Mouse (Mus musculus): ENCODE measurements at regions not wholly inside any gene's neighbourhood (a gene's known extent, or its start where the extent isn't known, plus 50 kb on each side); places are given as distances from the start of the nearest gene placed in this dataset.
A peak's percentile ranks its signal among the peaks of the same experiment; 100 is the strongest.

DNA sequence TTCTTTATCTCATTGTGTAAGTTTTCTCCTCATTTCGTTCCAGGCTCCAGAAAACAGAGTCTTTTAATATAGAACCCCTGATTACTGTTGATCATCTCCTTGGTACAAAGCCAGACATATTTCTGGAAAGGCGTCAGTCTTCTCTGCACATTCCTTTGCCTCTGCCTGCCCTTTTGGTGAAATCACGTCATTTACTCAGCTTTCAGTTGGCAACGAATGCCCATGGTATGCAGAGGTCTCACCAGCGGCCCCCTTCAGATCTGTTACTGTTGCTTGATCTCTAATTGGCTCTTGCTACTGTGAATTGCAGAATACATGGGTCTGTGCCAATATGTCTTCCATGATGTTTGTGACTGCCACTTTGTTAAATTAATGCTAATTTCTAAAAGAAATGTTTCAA, 412.0 kb upstream of the Pitx2 start:
- Histone ChIP-seq H3K36me3 (no peaks in the 10 kb centered on the region), H3K27ac (no peak overlapping the region), H3K4me2 (replicated peaks) (no peak overlapping the region), H3K9ac (no peak overlapping the region), H3K4me1 (no peaks in the 10 kb centered on the region), H3K4me3 (no peak overlapping the region), H3K9me3 (no peaks in the 10 kb centered on the region), H3K27me3 (replicated peaks) (no peaks in the 10 kb centered on the region)
- 84% methylated on average over 5 of the region's 5 CpGs for WGBS
- ATAC-seq (ENCODE audit: low FRiP score, low read depth), result no peak

- no peak overlapping the region for H3K4me3 ChIP-seq
- H3K4me1 ChIP-seq, result no peaks in the 10 kb centered on the region
- H3K36me3 ChIP-seq, result no peaks in the 10 kb centered on the region
- no peak for ATAC-seq (ENCODE audit: low FRiP score, low read depth)
- H3K27ac ChIP-seq, result no peak overlapping the region
- H3K27me3 ChIP-seq (replicated peaks), result no peaks in the 10 kb centered on the region
- 89% methylated on average over 2 of the region's 2 CpGs for WGBS
- no peak overlapping the region for H3K4me2 ChIP-seq (replicated peaks)
- H3K9me3 ChIP-seq, result no peaks in the 10 kb centered on the region
- no peak overlapping the region for H3K9ac ChIP-seq
These were observed 403.7 kb upstream of the Pitx2 start for GRCm38 (mm10) chr3:128795931-128796330.

- Histone ChIP-seq H3K36me3 (no peaks in the 10 kb centered on the region), H3K27me3 (replicated peaks) (no peaks in the 10 kb centered on the region), H3K9ac (no peak overlapping the region), H3K4me1 (no peaks in the 10 kb centered on the region), H3K4me2 (replicated peaks) (no peak overlapping the region), H3K9me3 (no peaks in the 10 kb centered on the region), H3K4me3 (no peak overlapping the region), H3K27ac (no peak overlapping the region)
- 64% methylated on average over 1 of the region's 1 CpGs for WGBS
- ATAC-seq (ENCODE audit: low FRiP score, low read depth), result no peak
These were observed 401.8 kb upstream of the Pitx2 start for GRCm38 (mm10) chr3:128797829-128798228.

DNA sequence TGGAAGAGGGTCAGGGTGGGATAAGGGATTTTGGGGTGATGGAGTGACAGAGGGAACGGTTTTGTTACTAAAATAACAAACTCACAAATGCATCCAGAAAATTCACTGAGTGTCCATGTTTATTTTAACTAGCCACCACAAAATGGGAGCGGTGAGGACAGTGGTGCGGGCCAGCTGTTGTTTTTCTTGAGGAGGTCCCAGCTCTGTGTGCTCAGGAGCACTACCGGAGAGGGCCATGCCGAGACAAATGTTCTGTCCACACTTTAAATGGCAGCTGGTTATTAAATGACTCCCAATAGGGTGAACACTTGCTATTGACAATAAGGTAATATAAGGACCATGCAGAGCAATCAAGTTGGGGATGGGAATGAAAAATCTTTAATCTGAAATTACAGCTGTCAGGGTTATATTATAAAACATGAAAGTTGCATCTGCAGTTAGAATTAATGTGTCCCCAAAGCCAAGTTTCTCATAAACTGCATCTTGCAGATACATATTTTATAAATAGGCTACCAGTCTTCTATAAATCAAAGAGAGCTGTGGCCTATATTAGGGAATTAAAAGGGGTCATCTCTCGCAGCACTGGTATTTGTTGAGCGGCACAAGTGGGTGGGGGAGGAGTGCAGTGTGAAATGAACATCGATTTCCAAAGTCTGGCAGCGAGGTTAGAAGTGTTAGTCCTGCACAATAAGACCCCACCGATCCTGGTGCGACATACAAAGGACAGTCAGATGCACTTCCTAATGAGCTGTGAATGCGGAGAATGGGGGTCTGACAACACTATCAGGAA, 370.1 kb upstream of the Pitx2 start:
- no peak overlapping the region for H3K4me3 ChIP-seq
- 0 out of 2 replicates have a peak, but pooled peaks have one; percentile 61 for ATAC-seq (ENCODE audit: low FRiP score, low read depth)
- H3K9ac ChIP-seq, result no peak overlapping the region
- WGBS, result 41% methylated on average over 12 of the region's 12 CpGs
- H3K27me3 ChIP-seq (replicated peaks), result no peaks in the 10 kb centered on the region
- no peak overlapping the region for H3K27ac ChIP-seq
- H3K9me3 ChIP-seq, result no peaks in the 10 kb centered on the region
- H3K4me1 ChIP-seq, result no peaks in the 10 kb centered on the region
- no peaks in the 10 kb centered on the region for H3K36me3 ChIP-seq
- no peak overlapping the region for H3K4me2 ChIP-seq (replicated peaks)

- H3K9ac ChIP-seq, result no peak overlapping the region
- H3K4me3 ChIP-seq, result no peak overlapping the region
- H3K4me2 ChIP-seq (replicated peaks), result no peak overlapping the region
- no peak overlapping the region for H3K27ac ChIP-seq
- no peaks in the 10 kb centered on the region for H3K27me3 ChIP-seq (replicated peaks)
- no peaks in the 10 kb centered on the region for H3K4me1 ChIP-seq
- no peaks in the 10 kb centered on the region for H3K36me3 ChIP-seq
- ATAC-seq (ENCODE audit: low FRiP score, low read depth), result no peak
- 79% methylated on average over 6 of the region's 6 CpGs for WGBS
- H3K9me3 ChIP-seq, result no peaks in the 10 kb centered on the region
These were observed 349.2 kb upstream of the Pitx2 start for GRCm38 (mm10) chr3:128850327-128850977.

DNA sequence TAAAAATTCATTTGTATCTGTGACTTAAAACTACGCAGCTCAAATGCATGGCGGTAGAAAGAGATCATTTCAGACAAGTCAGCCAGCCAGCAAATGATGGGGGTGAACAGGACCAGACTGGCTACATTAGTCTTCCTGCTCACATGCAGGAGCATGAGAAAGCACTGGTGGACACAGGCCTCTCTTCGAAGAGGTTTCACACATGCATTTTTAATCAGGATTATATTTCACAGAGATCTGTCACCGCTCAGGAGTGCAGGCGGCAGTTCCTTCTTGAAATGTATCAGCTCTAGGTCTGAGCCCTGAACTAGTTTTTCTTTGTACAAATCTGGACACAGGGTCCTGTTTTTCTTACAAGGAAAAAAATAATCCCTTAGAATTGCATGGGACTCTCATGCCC, 343.2 kb upstream of the Pitx2 start:
- no peaks in the 10 kb centered on the region for H3K36me3 ChIP-seq
- H3K27me3 ChIP-seq (replicated peaks), result no peaks in the 10 kb centered on the region
- no peak overlapping the region for H3K9ac ChIP-seq
- ATAC-seq (ENCODE audit: low FRiP score, low read depth), result peak; percentile 44; the same call in 1 of the 2 replicates
- H3K9me3 ChIP-seq, result no peaks in the 10 kb centered on the region
- 59% methylated on average over 5 of the region's 5 CpGs for WGBS
- H3K4me3 ChIP-seq, result no peak overlapping the region
- no peak overlapping the region for H3K4me2 ChIP-seq (replicated peaks)
- no peak overlapping the region for H3K27ac ChIP-seq
- H3K4me1 ChIP-seq, result no peaks in the 10 kb centered on the region

DNA sequence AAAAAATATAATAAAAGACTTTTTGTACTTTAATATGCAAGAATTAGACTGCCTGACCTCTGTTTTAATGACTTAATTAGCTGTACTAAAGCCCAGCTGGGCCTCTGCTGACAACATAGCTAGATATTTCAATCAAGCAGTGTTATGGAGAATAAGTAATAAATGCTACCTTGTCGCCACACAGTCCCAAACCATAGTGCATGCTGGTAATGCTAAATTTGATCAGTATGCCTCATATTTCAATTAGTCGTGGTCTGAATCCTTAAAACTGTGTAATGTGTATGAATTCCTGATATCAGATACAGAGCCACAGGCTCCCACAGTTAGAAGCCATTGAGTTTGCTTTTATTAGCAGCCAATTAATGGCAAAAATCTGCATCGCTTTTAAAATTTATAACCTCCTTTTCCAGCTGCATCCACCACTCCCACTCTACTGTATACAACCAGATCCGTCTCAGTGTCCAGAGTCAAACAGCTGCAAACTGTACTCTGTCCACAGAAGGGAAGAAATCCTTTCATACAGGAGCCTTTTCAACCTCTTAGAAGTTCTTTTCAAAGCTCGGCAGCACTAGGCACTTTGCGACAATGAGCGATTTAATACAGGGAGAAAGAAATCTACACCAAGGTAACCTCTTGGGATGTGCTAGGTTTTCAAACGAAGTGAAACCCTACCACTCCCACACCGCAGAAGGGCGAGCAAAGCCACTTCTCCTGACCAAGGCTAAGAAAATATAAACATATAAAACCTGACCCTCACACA, 317.8 kb upstream of the Pitx2 start:
- Histone ChIP-seq H3K27ac (no peak overlapping the region), H3K9ac (no peak overlapping the region), H3K27me3 (replicated peaks) (no peaks in the 10 kb centered on the region), H3K4me2 (replicated peaks) (0 out of 2 replicates have a peak overlapping the region, but pooled peaks have one; percentile 9), H3K36me3 (no peaks in the 10 kb centered on the region), H3K9me3 (no peaks in the 10 kb centered on the region), H3K4me3 (no peak overlapping the region), H3K4me1 (0 out of 2 replicates have a peak, but pooled peaks cover 6% of the 10 kb centered on the region)
- WGBS, result 51% methylated on average over 10 of the region's 10 CpGs
- peak; percentile 63; the same call in 1 of the 2 replicates for ATAC-seq (ENCODE audit: low FRiP score, low read depth)

GRCm38 (mm10) chr3:128883636-128884195, 316.0 kb upstream of the Pitx2 start:
- Histone ChIP-seq H3K4me2 (replicated peaks) (no peak overlapping the region), H3K27ac (no peak overlapping the region), H3K9me3 (no peaks in the 10 kb centered on the region), H3K4me3 (no peak overlapping the region), H3K36me3 (no peaks in the 10 kb centered on the region), H3K9ac (no peak overlapping the region), H3K27me3 (replicated peaks) (no peaks in the 10 kb centered on the region), H3K4me1 (0 out of 2 replicates have a peak, but pooled peaks cover 6% of the 10 kb centered on the region)
- 66% methylated on average over 7 of the region's 7 CpGs for WGBS
- ATAC-seq (ENCODE audit: low FRiP score, low read depth), result peak; percentile 43; the same call in 1 of the 2 replicates

- 73% methylated on average over 9 of the region's 9 CpGs for WGBS
- Histone ChIP-seq H3K36me3 (no peaks in the 10 kb centered on the region), H3K4me3 (no peak overlapping the region), H3K9ac (no peak overlapping the region), H3K4me2 (replicated peaks) (no peak overlapping the region), H3K4me1 (0 out of 2 replicates have a peak, but pooled peaks cover 5% of the 10 kb centered on the region), H3K9me3 (no peaks in the 10 kb centered on the region), H3K27ac (no peak overlapping the region), H3K27me3 (replicated peaks) (no peaks in the 10 kb centered on the region)
- ATAC-seq (ENCODE audit: low FRiP score, low read depth), result no peak
These were observed 313.0 kb upstream of the Pitx2 start for GRCm38 (mm10) chr3:128886678-128887077.

DNA sequence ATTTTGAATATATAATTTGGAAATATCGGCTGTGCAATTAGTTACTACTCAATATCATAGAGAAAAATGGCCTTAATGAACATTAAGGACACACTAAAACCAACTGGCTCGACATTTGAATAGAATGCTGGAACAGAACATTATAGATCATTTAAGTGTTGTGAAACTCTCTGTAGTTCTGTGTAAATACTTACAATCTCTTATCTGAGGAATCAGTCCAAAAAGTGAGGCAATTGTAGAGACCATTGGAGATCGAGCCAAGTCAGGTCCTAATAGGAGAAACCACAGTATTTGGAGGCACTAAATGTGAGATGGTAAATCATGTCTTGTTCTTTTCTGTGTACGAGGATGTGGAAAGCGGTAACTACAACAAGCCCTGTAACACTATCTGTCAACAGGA, 308.6 kb upstream of the Pitx2 start:
- Histone ChIP-seq H3K4me3 (no peak overlapping the region), H3K4me1 (no peaks in the 10 kb centered on the region), H3K4me2 (replicated peaks) (no peak overlapping the region), H3K27ac (no peak overlapping the region), H3K9ac (no peak overlapping the region), H3K36me3 (no peaks in the 10 kb centered on the region), H3K27me3 (replicated peaks) (no peaks in the 10 kb centered on the region), H3K9me3 (no peaks in the 10 kb centered on the region)
- ATAC-seq (ENCODE audit: low FRiP score, low read depth), result no peak
- 91% methylated on average over 5 of the region's 5 CpGs for WGBS

DNA sequence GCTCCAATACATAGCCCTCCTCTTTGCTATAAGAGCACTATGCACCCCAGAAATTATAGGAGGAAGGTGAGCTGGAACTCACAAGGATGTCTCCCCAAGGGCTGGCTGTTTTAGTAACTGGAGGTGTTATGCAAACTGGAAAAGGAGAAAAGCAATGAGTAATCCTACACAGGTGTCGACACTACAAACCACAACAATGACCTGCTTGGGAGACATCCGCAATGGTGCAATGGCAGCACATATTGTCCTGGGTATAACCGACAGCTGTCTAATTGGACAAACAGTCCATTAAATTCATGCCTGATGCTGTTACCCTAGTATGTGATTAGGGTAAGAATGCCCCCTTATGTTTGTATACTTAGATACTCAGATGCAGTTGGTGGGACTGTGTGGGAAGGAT, 303.1 kb upstream of the Pitx2 start:
- H3K27ac ChIP-seq, result no peak overlapping the region
- H3K9me3 ChIP-seq, result no peaks in the 10 kb centered on the region
- no peaks in the 10 kb centered on the region for H3K27me3 ChIP-seq (replicated peaks)
- H3K4me3 ChIP-seq, result no peak overlapping the region
- no peaks in the 10 kb centered on the region for H3K36me3 ChIP-seq
- H3K9ac ChIP-seq, result no peak overlapping the region
- 93% methylated on average over 3 of the region's 3 CpGs for WGBS
- no peaks in the 10 kb centered on the region for H3K4me1 ChIP-seq
- ATAC-seq (ENCODE audit: low FRiP score, low read depth), result no peak
- H3K4me2 ChIP-seq (replicated peaks), result no peak overlapping the region

DNA sequence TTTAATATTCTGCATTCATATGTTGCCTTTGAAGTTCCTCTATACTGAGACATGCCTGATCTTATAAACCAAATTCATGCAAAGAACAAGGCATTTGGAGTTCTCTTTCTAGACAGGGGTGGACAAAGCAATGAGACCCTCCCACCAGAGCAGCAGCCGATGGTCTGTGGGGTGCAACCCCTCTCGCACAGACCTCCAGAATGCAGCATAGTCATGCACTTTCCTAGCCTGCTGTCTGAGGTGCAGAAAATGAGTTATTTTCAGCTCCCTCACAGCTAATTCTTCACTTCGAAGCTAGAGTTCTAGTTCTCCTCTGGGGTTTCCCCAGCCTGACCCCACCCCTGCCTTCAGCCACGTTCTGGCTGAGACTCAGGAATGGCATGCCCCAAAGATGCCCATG, 288.6 kb upstream of the Pitx2 start:
- Histone ChIP-seq H3K4me2 (replicated peaks) (no peak overlapping the region), H3K9ac (no peak overlapping the region), H3K27ac (no peak overlapping the region), H3K36me3 (no peaks in the 10 kb centered on the region), H3K27me3 (replicated peaks) (no peaks in the 10 kb centered on the region), H3K4me1 (no peaks in the 10 kb centered on the region), H3K9me3 (no peaks in the 10 kb centered on the region), H3K4me3 (no peak overlapping the region)
- ATAC-seq (ENCODE audit: low FRiP score, low read depth), result no peak
- 73% methylated on average over 4 of the region's 4 CpGs for WGBS

Measured in neural tube, embryonic 12.5 days (tissue).